Mouse (Mus musculus) E14TG2a.4 (cell line): ENCODE measurements around the gene Nsl1.

ENCODE experiments used
- H3K27me3 ChIP-seq: 2 replicates; pipeline ENCODE4 v1.6.1; 2014; ENCODE audit warnings: low read length, control low read depth; ENCODE audit not compliant: insufficient read depth
- H3K36me3 ChIP-seq: 2 replicates; pipeline ENCODE4 v1.6.1; 2014; ENCODE audit warnings: low read length, control low read depth; ENCODE audit not compliant: insufficient read depth
- H3K4me1 ChIP-seq: replicated peaks from 2 replicates; pipeline ENCODE4 v1.6.1; 2014; ENCODE audit warnings: low read depth, low read length, control low read depth
- H3K4me3 ChIP-seq: replicated peaks from 2 replicates; pipeline ENCODE4 v1.5.1; 2014; ENCODE audit warnings: mild to moderate bottlenecking, low read length
- H3K9me3 ChIP-seq: 2 replicates; pipeline ENCODE4 v1.6.1; 2014; ENCODE audit warnings: low read length, control low read depth
- CTCF ChIP-seq: conservative IDR thresholded peaks from 2 replicates; pipeline ENCODE4 v1.5.1; 2014; ENCODE audit warnings: low read length
- NANOG ChIP-seq: IDR thresholded peaks from 2 replicates; pipeline ENCODE4 v1.6.1; 2014; ENCODE audit warnings: borderline replicate concordance, low read length, mixed read lengths
- POU5F1 ChIP-seq: IDR thresholded peaks from 2 replicates; pipeline ENCODE4 v1.6.1; 2014; ENCODE audit warnings: low read length, borderline replicate concordance

Gene Nsl1

DNA sequence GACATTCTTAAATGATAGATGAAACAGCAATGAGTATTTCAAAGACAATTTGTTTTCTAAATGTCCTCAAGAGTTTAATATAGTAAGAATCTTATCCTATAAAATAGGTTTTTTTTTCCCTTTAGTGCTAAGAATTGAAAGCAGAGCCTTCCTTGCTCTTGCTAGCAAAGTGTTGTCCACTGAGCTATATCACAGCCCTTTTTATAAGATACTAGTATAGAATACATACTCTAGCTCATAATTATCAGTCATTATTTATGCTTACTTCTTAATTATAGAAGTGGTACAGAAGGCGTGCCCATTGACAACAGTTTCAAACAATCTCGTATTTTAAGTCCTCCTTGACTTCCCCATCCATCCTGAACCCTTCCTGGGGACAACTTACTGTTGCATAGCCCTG, 1.7 kb downstream of the Nsl1 start:
- H3K27me3 ChIP-seq, result no peaks in the 10 kb centered on the region
- no peak for TF ChIP-seq POU5F1
- TF ChIP-seq CTCF, result no peak
- peaks cover 55% of the 10 kb centered on the region for H3K4me1 ChIP-seq
- H3K36me3 ChIP-seq, result peaks cover 52% of the 10 kb centered on the region
- H3K4me3 ChIP-seq, result peak overlapping the region; percentile 98
- H3K9me3 ChIP-seq, result peaks cover 14% of the 10 kb centered on the region

DNA sequence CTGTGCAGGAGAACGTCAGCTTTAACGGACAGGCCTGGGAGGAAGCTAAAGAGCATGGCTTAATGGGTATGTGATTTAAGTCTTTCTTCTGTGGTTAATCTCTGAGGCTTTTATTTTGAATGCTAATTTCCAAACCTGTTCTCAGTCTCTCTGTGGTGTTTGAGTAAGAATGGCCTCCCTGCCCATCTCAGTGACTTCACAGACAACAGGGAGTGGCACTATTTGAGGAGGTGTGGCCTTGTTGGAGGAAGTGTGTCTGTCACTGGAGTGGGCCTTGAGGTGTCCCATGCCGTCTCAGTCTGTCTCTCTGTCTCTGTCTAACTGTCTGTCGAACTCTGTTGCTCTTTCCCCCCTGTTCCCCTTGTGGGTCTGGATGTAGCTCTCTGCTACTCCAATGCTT, 2.4 kb downstream of the Nsl1 start:
- peak; percentile 62; the same call in 1 of the 2 replicates for TF ChIP-seq NANOG
- no peak for TF ChIP-seq POU5F1
- H3K4me1 ChIP-seq, result peaks cover 61% of the 10 kb centered on the region
- H3K27me3 ChIP-seq, result no peaks in the 10 kb centered on the region

DNA sequence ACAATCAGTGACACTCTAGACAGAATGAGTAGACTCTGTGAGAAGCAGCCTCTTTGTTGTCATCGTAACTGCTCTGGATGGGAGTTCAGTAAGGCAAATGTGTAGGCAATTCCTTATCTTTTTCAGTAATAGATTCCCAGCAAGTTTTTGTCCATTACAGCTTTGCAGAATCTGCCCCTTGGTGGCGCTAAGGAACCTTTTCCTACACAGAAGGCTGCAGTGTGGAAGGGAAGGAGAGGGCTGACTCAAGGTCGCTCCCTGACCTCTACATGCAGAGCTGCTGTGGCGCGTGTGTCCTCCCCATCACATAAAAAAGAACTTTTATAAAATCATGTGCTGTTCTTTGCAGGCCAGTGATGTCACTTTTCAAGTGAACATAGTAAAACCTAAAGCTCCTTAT, 5.6 kb downstream of the Nsl1 start:
- H3K4me3 ChIP-seq, result no peak overlapping the region
- TF ChIP-seq CTCF, result peak; percentile 16; the same call in 1 of the 2 replicates
- no peak for TF ChIP-seq POU5F1
- no peak for TF ChIP-seq NANOG
- peaks cover 60% of the 10 kb centered on the region for H3K4me1 ChIP-seq
- H3K27me3 ChIP-seq, result no peaks in the 10 kb centered on the region
- H3K36me3 ChIP-seq, result peaks cover 90% of the 10 kb centered on the region
- H3K9me3 ChIP-seq, result peaks cover 52% of the 10 kb centered on the region

More for the DNA sequence above, 2.4 kb downstream of the Nsl1 start:
- Histone ChIP-seq H3K4me3 (peak overlapping the region; percentile 45), H3K9me3 (peaks cover 20% of the 10 kb centered on the region), H3K36me3 (peaks cover 58% of the 10 kb centered on the region)

DNA sequence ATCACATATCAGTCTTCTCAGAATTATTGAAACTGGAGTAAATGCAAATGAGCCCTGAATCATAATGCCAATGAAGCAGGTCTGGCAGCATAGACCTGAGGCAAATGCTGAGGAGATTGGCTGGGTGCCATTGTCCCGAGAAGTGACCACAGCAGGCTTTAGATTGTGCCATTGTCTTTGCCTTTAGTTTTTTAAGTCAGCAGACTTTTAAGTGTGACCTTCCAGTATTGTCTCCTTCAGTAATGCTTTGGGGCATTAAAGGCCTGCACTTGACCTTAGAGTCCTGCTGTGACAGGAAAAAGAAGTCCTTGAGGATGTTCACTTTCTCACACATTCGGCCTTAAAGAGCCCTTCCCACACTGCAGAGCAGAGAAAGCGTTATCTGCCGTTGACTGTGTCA, 7.4 kb downstream of the Nsl1 start:
- Histone ChIP-seq H3K4me3 (no peak overlapping the region), H3K27me3 (no peaks in the 10 kb centered on the region), H3K9me3 (peaks cover 70% of the 10 kb centered on the region), H3K4me1 (peaks cover 44% of the 10 kb centered on the region), H3K36me3 (peaks cover 100% of the 10 kb centered on the region)
- TF ChIP-seq CTCF (no peak), POU5F1 (no peak), NANOG (peak; percentile 77)

DNA sequence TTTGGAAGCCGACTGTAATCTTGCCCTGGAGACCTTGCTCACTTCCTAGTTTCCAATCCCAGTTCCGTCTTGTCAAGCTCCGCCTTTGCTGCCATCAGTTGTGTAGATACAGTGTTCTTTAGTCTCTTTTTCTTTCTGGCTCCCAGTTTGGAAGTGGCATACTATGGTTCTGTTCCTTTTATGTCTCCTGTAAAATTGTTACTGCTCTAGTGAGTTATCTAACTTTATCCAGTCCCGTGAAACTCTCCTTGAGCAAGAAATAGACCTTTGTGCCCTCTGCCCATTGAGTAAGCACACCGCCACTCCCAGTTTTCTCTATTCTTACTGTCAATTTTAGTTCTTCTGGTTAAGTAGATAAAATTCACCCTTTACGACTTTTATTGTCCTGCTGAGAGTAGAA, 8.8 kb downstream of the Nsl1 start:
- Histone ChIP-seq H3K27me3 (no peaks in the 10 kb centered on the region), H3K9me3 (peaks cover 75% of the 10 kb centered on the region), H3K4me1 (peaks cover 35% of the 10 kb centered on the region), H3K4me3 (no peak overlapping the region), H3K36me3 (peaks cover 99% of the 10 kb centered on the region)
- TF ChIP-seq CTCF (no peak), POU5F1 (no peak), NANOG (no peak)

DNA sequence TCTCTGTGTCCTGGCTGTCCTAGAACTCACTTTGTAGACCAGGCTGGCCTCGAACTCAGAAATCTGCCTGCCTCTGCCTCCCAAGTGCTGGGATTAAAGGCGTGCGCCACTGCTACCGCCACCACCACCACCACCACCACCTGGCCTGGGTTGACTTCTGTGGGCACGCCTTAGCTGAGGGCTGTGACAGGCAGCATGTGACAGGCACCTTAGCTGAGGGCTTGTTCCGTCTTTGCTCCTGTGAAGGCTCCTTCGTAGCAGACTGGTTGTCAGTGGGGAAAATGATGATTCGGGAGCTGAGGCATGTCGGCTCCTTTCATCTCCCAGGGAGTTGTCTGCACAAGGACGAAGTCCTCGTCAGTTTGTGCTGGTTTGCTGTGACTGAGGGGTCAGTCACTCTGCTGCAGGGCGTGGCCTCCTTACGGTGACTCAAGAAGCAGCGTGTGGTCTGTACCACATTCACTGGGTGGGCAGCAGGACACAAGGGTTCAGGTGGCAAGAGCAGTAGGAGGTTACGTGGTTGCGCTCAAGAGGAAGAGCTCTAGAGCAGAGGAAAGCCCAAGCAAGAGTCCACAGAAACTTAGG, 9.6 kb downstream of the Nsl1 start:
- TF ChIP-seq NANOG (no peak), POU5F1 (no peak), CTCF (no peak)
- no peak overlapping the region; the same call in 1 of the 2 replicates for H3K4me3 ChIP-seq
- H3K36me3 ChIP-seq, result peaks cover 99% of the 10 kb centered on the region
- H3K27me3 ChIP-seq, result no peaks in the 10 kb centered on the region
- peaks cover 32% of the 10 kb centered on the region for H3K4me1 ChIP-seq
- peaks cover 82% of the 10 kb centered on the region for H3K9me3 ChIP-seq

DNA sequence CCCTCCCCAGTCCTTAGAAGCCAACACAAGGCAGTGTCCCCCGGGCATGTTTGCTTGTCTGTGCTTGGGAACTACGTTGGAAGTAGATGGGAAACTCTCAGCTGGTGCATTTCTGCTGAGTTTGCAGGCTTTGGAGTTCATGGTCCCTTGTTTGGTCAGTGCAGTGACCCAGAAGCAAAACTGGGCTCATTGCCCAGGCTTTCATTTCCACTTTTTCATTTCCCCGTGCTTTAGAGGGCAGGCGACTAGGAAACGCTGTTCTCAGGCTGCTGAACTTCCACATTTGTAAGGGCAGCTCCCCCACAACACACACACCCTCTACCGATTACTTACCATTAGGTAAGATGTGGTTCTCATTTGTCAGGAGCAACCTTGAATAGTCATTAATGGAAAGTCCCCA, 10.2 kb downstream of the Nsl1 start:
- no peak for TF ChIP-seq POU5F1
- no peak overlapping the region; the same call in 1 of the 2 replicates for H3K4me3 ChIP-seq
- H3K36me3 ChIP-seq, result peaks cover 99% of the 10 kb centered on the region
- H3K4me1 ChIP-seq, result peaks cover 32% of the 10 kb centered on the region
- peaks cover 87% of the 10 kb centered on the region for H3K9me3 ChIP-seq
- H3K27me3 ChIP-seq, result no peaks in the 10 kb centered on the region

DNA sequence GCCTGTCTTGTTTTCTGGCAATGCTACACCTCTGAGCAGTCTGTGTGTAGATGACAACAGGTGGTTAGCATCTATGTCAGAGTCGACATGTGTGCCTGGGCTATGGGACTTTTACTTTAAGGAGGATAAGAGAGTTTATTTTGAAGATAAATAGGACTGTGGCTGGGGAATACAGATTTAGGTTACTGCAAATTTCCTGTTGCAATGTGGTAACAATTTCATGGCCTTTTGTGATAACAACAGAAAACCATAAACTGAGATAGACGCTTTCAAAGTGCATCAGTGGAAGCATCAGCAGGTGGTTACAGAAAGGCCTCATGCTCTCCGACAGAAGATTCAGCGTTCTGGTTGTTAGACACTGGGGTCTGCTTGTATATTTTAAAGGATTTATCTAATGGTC, 10.7 kb downstream of the Nsl1 start:
- Histone ChIP-seq H3K27me3 (no peaks in the 10 kb centered on the region), H3K36me3 (peaks cover 99% of the 10 kb centered on the region), H3K9me3 (peaks cover 88% of the 10 kb centered on the region), H3K4me1 (peaks cover 28% of the 10 kb centered on the region), H3K4me3 (no peak overlapping the region)
- TF ChIP-seq CTCF (no peak), NANOG (no peak), POU5F1 (no peak)

DNA sequence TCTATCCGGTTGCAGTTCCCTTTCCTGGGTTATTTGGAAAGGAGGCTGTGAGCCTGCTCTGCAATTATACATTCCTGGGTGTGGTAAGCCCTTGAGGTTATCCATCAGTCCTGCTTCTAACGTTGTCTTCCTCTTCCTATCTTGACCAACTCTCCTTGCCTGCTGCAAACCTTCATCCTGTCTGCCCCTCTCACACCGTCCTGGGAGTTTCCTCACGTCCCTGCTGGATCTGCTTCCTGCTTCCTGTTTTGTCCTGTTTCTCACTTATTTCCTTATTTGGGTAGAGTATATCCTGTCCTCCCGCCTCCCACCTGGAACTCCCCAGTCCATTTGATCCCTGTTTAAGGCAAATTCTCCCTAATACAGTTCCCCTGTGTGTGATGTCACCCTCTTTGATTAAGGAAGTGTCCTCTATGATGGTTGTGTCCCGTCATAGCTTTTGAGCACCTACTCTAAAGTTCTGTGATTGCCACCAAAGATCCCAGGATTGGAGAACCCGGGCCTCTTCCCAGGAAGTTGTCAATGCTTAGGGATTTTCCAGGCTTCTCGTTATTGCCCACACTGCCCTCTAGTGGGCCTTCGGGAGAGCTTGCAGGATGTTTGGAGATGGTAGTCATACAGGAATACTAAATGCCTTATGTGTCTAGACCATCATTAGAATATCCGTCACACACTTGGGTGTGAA, 12.5 kb downstream of the Nsl1 start:
- TF ChIP-seq POU5F1 (no peak), NANOG (no peak), CTCF (peak; percentile 39)
- H3K36me3 ChIP-seq, result peaks cover 99% of the 10 kb centered on the region
- no peak overlapping the region for H3K4me3 ChIP-seq
- H3K27me3 ChIP-seq, result no peaks in the 10 kb centered on the region
- H3K9me3 ChIP-seq, result peaks cover 77% of the 10 kb centered on the region
- peaks cover 10% of the 10 kb centered on the region for H3K4me1 ChIP-seq
